Mouse (Mus musculus): Measurements from ENCODE around the gene C1qtnf6.

C1qtnf6 gene

DNA sequence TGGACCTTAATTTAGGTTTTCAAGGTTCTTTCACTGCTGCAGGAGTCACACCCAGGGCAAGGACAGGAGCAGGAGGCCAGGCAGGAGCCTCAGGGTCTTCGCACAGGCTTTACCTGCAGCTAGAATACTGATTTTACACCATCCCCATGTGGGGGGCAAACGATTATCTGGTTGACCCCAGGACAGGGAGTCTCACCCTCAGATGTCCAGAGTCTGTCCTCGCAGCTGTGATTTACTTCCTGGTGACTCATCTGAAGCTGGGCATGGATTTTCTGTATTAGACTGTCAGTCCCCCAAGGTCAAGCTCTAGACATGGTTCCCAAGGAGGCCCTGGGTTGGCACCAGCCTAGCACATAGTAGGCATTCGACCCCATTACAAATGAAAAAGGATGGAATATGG is 14.8 kb upstream of the C1qtnf6 start:
- WGBS: 89% methylated on average over 4 of the region's 4 CpGs

DNA sequence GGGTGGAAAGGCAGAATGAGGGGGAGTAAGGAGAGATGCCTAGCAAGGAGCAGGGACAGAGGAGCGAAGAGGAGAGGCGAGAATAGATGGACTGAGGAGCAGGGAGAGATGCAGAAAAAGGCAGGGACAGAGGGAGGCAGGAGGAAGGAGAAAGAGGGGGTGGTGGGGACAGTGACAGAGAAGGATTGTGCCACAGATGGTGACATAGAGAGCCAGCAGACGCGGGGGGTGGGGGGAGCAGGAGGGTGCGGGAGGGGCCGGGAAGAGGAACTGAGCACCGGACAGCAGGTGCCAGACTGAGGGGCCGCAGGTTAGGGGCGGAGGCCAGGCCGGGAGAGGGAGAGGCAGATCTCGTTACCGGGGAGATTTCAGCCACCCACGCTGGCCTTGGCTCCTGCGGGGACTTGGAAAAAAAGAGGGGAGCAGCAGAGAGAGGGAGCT is 13.4 kb upstream of the C1qtnf6 start, which contains the start of gene Sstr3:
TSS of gene Sstr3 (minus strand) at position 125 of the 441 bp plus-strand sequence.
- WGBS: 4% methylated on average over 14 of the region's 14 CpGs

DNA sequence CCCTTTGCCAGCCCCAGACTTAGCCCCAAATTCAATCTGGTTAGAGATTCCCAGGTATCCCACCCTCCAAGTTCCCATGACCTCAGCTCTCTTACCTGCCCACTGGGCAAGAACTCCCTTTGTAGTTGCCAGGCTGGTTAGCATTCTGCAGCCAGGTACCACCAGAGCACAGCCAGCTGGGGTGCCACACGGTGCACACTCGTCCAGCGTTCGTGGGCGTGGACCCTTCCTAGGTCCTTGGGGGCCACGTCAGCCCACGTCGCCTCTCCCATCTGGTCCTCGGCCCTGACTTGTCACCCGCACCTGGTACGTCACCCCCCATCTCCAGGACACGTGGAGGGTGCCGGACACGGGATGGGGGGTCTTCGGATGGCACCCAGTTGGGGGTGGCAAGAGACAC is 12.8 kb upstream of the C1qtnf6 start:
- WGBS: 54% methylated on average over 15 of the region's 15 CpGs

DNA sequence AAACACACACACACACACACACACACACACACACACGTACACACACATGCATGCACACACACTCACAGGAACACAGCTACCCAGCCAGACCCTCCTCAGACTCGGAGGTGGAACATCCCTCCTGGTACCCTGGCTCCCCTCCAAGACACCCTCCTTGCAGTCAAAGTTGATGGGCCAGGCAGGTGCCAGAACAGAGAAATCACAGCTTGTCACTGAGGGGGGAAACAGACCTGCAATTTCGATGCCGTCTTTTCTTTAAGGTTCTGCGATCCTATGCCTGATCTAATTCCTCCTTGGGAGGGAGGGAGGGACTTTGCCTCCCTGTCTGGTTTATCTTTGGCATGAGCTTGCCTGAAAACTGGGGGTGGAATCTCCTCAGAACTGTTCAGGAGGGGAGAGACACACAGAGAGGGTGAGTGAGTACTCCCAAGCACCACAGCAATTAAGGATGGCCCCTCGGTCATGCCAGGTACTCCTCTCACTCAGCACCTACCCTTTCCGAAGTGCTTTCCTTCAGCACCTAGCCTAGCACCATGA is 11.6 kb upstream of the C1qtnf6 start:
- WGBS: 46% methylated on average over 7 of the region's 7 CpGs

DNA sequence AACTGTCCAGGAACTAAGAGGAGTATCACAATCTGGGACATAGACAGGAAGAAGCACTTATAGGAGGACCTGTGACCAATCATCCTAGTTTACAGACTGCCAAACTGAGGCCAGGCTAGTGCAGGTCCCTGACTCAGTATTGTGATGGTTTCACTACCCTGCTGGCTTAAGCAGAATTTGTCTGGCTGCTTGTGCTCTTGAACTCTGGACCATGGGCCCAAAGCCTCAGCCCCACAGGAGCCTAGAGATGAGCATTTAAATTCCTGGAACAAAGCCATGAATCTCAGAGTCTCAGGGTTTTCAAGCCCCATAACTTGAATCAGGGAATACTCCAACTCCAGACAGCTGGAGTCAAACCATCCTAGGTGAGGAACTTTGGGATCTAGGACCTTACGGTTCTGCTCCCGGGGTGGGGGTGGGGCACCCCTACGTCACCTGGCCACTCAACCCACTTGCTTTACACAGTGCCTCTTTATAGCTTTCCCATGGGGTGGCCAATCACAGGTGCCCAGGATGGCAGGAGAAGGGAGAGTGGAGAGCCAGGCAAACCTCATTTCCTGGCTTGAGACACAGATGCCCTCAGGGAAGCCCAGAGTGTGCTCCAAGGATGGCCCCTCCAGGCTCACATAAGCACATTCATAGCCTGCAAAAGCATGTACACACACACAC is 11.0 kb upstream of the C1qtnf6 start:
- WGBS: 54% methylated on average over 3 of the region's 3 CpGs

DNA sequence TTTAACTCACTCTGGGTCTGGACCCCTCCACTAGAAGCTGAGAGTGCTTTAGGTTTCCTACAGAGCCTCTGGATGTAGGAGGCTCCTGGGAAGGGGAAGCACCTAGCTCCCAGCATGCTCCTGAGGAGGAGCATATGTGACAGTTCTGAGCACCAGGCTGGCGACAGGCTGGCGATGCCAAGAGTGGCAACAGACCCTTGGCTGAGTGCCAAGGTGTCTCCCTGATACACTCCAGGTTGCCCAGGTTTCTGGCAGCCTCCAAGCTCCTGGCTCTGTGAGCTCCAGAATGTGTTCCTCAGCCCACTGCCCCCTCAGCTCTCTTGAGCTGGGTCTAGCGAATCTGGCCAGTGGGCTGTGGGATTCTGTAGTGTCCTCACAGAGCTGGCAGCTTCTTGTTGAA is 10.4 kb upstream of the C1qtnf6 start:
- 31% methylated on average over 3 of the region's 3 CpGs for WGBS

DNA sequence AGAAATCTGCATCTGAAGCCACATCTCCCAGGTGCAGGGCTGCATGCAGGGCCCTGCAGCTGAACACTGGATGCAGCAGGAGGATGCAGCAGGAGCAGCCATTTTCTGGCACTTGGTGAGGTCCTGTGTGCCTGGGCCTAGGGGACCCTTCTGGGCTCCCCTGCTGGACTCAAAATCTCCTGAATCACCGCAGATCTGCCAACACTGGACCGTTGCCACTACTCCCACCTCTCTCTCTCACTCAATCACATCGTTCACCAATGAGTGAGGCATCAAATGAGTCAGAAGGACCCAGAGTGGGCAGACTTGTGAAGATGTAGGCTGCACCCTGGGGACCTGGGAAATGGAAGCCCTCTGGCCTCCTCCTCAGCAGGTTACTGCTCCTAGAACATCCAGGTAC is 9.8 kb upstream of the C1qtnf6 start:
- 46% methylated on average over 3 of the region's 3 CpGs for WGBS

GRCm38 (mm10) chr15:78535723-78536421 is 4.7 kb upstream of the C1qtnf6 start:
- WGBS: 70% methylated on average over 10 of the region's 10 CpGs

- 73% methylated on average over 10 of the region's 10 CpGs for WGBS
Observed at GRCm38 (mm10) chr15:78533346-78533835, 2.2 kb upstream of the C1qtnf6 start.

- 70% methylated on average over 10 of the region's 10 CpGs for WGBS
Observed at GRCm38 (mm10) chr15:78532566-78533345, 1.5 kb upstream of the C1qtnf6 start.

DNA sequence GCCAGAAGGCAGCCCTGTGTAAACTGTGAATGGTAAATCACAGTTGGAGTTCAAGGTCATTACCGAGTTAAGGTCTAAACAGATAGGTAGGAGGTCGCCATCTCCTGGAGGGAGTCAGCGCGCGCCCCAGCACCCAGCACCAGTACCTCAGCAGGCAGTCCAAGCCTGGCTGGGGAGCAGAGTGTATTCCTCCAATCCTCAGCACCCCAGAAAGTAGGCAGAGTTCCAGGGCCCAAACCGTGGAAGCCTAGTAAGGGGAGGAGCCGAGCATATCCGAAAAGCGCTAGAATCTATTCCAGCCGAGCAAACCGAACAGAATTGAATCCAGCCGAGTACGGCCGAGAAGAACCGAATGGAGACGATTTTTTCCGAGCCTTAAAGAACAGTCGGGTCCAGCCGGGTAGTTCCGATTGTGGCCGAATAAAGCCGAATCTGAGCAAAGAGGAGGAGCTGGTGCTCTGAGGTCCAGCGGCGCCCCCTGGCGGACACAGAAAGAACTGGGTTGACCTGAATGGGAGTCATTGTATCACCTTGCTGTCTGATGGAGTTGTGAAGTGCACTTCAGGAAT is 769 bp upstream of the C1qtnf6 start:
- under 1% methylated on average over 25 of the region's 25 CpGs for WGBS

DNA sequence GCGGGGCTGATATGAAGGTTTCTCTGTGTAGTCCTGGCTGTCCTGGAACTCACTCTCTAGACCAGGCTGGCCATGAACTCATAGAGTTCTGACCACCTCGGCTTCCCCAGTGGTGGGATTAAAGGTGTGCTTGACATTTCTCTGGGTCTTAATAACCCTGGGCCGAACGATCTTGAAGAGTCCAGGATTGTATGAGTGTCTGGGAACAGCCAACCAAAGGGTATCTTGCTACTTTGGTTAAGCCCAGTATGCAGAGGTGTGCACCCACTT is 170 bp upstream of the C1qtnf6 start:
- WGBS: 66% methylated on average over 4 of the region's 4 CpGs

DNA sequence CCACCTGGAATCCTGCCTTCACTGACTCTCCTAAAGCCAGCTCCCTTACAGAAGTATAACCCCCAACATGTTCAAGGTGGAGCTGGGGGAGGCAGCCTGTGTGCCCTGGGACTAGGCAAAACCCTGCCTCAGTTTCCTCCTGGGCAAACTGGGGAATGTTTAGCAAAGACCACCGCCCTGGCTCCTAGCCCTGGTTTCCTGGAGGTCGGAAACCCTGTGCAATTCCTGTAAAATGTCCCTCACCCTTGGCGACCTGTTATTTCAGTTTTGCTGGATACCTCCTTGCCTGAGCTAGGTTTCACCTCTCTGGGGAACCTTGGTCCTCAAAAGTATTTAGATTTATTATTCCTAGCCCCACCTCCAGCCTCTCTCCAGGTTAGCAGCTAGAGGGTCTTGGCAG is 1.1 kb downstream of the C1qtnf6 start:
- 88% methylated on average over 3 of the region's 3 CpGs for WGBS

DNA sequence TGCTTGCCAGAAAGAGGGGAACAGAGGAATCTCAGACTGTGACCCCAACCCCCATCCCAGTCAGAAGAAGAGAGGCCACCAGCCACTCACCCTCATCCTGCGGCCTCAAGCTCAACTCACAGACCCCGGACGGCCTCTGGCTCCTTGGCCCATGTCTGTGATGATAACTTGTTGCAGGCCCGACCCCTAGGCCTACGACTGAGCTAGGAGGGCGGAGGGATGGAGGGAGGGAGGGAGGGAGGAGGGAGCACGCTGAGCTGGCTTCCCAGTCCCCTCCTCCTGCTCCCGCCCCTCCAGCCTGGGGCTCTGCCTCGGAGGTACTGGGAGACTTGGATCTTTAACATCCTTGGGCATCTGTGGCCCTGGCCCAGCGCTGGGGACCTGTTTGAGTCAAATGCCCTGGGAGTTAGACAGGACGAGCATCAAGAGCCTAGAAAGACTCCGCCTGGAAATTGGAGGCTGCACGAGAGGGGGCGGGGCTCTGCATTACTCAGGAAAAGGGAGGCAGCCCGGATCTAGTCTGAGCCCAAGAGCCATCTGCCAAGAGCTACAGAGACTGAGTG is 1.7 kb downstream of the C1qtnf6 start:
- WGBS: 9% methylated on average over 15 of the region's 15 CpGs

GRCm38 (mm10) chr15:78528726-78529411 is 2.3 kb downstream of the C1qtnf6 start:
- 45% methylated on average over 11 of the region's 11 CpGs for WGBS

GRCm38 (mm10) chr15:78527973-78528372 is 3.2 kb downstream of the C1qtnf6 start:
- WGBS: 76% methylated on average over 7 of the region's 7 CpGs

DNA sequence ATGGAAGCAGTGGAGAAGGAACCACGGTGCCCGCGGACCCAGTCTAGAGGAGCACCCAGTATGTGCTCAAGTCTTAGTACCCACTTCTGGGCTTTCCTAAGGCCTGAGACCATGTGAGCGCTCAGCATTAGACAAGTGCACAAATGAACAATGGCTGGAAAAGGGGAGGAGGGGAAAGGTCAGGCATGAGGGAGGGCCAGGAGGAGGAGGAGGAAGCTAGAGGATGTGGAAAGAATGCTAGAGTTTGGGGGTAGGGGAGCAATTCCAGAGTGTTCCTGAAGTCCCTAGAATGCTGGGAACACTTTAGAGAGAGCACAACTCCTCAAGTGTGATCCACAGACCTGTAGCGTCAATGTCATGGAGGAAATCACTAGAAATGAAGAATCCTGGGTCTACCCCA is 7.1 kb downstream of the C1qtnf6 start:
- WGBS: 96% methylated on average over 5 of the region's 5 CpGs

- 84% methylated on average over 6 of the region's 6 CpGs for WGBS
Observed at GRCm38 (mm10) chr15:78521892-78522291, 9.3 kb downstream of the C1qtnf6 start.

GRCm38 (mm10) chr15:78521331-78521730 is 9.9 kb downstream of the C1qtnf6 start:
- 85% methylated on average over 8 of the region's 8 CpGs for WGBS

GRCm38 (mm10) chr15:78520112-78520715 is 11.0 kb downstream of the C1qtnf6 start:
- WGBS: 68% methylated on average over 13 of the region's 13 CpGs

DNA sequence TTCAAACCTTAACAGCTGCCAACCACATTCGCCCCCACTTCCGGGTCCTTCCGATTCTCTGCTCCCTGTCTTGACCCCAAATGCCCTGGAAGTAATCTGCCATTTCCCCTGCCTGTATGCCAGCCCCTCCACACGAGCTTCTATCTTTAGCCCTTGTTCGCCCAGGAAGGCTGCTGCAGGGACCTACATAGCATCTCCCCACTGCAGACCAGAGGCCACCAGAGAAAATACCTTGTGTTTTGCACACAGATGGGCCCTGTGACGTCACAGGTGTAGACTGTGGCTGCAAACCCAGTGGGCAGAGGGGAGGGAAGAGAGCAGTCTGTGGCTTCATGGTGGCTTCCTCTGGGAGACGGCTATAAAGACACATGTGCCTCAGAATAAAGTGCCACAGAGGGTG is 13.0 kb downstream of the C1qtnf6 start:
- WGBS: 42% methylated on average over 7 of the region's 7 CpGs

Measured in cerebral cortex, adult 2 months (tissue).